Mouse (Mus musculus): ENCODE data around the gene Ccdc69.

DNA sequence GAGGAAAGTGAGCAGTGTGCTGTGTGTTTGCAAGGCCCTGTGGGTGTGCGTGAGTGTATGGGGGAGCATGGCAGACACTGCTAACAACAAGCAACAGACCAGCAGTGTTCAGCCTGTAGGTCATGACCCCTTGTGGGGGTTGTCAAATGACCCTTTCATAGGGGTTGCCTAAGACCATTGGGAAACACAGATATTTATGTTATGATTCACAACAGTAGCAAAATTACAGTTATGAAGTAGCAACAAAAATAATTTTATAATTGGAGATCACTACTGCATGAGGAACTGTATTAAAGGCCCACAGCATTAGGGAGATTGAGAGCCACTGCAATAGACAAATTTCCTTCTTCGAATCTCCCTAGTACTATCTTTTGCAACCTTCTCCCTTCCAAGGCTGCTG, 58.2 kb downstream of the Ccdc69 start:
- TF ChIP-seq CTCF (IDR thresholded peaks at IDR 0.05; ENCODE audit: control insufficient read depth, insufficient read depth, insufficient read length) (no peak), CEBPB (IDR thresholded peaks at IDR 0.05; ENCODE audit: low read depth) (no peak), MAX (IDR thresholded peaks at IDR 0.05) (no peak), USF1 (IDR thresholded peaks at IDR 0.05; ENCODE audit: low read depth) (no peak), FOSL1 (IDR thresholded peaks at IDR 0.05; ENCODE audit: insufficient read depth, low read length, poor library complexity, severe bottlenecking) (no peak), MYOG (IDR thresholded peaks at IDR 0.05; ENCODE audit: control insufficient read depth, extremely low read depth, insufficient read length) (no peak)
